Mouse (Mus musculus) midbrain, embryonic 16.5 days (tissue): ENCODE data around the gene Snx33. TPM values are rescaled to one million over a fixed set of nuclear protein-coding genes. Genes with fewer than 3 reads are reported as not detected.
"Not testable (repeated sequence)": the region's sequence is repeated elsewhere in the genome, so short reads cannot be mapped to it uniquely, and the experiment has no call there.

Experiments used
- ATAC-seq: fragments of 200-750 bp; cut with Nextera tagmentation; 2 replicates; pipeline ENCODE4 v1.8.0; 2017; ENCODE audit warnings: moderate TSS enrichment
- H3K27ac ChIP-seq: fragments of 300-500 bp; sonication (generic); 2 replicates; pipeline ENCODE4 v1.5.1; 2014; ENCODE audit warnings: mild to moderate bottlenecking, low read length, mixed read lengths
- H3K27me3 ChIP-seq: fragments of 300-500 bp; sonication (generic); 2 replicates; pipeline ENCODE4 v1.6.1; 2014; ENCODE audit warnings: low read depth, low read length, mixed read lengths; ENCODE audit not compliant: control insufficient read depth, insufficient read depth
- H3K36me3 ChIP-seq: fragments of 300-500 bp; sonication (generic); 2 replicates; pipeline ENCODE4 v1.6.1; 2014; ENCODE audit warnings: mild to moderate bottlenecking, low read length, moderate library complexity, mixed read lengths; ENCODE audit not compliant: control insufficient read depth, insufficient read depth
- H3K4me1 ChIP-seq: fragments of 300-500 bp; sonication (generic); 2 replicates; pipeline ENCODE4 v1.6.1; 2014; ENCODE audit warnings: mild to moderate bottlenecking, low read length, mixed read lengths; ENCODE audit not compliant: control insufficient read depth, insufficient read depth
- H3K4me2 ChIP-seq: fragments of 300-500 bp; sonication (generic); 2 replicates; pipeline ENCODE4 v1.6.1; 2014; ENCODE audit warnings: mild to moderate bottlenecking, low read length, mixed read lengths
- H3K4me3 ChIP-seq: fragments of 300-500 bp; sonication (generic); 2 replicates; pipeline ENCODE4 v1.5.1; 2014; ENCODE audit warnings: low read depth, mild to moderate bottlenecking, low read length, moderate library complexity, mixed read lengths
- H3K9ac ChIP-seq: fragments of 300-500 bp; sonication (generic); 2 replicates; pipeline ENCODE4 v1.6.1; 2014; ENCODE audit warnings: low read depth, low read length, mixed read lengths
- H3K9me3 ChIP-seq: fragments of 300-500 bp; sonication (generic); replicated peaks from 2 replicates; pipeline ENCODE4 v1.6.1; 2014; ENCODE audit warnings: mild to moderate bottlenecking, low read length, mixed read lengths; ENCODE audit not compliant: control insufficient read depth, poor library complexity, severe bottlenecking
- WGBS: fragments of 180-500 bp; shearing (Covaris S2); extraction: QIAGEN DNeasy Blood & Tissue Kit; methylation state at CpG from one replicate; pipeline ENCODE4 v1.1.7; 2014; 5-methylcytosine and 5-hydroxymethylcytosine counted together
- polyA plus RNA-seq: library from polyadenylated mRNA; unstranded; fragments of >200 nt; fragmentation: Nextera tagmentation; extraction: Ambion mirVana; gene quantifications from 2 replicates; pipeline ENCODE4 v1.2.1, GENCODE M21; 2015

Snx33 gene
- polyA plus RNA-seq, 1 experiment from 2014 or later, result 2.7 TPM

GRCm38 (mm10) chr9:56918466-56918865 lies 9.7 kb downstream of the Snx33 start:
- H3K4me3 ChIP-seq, result no peak overlapping the region
- H3K9me3 ChIP-seq, result no peaks in the 10 kb centered on the region
- H3K27me3 ChIP-seq, result no peaks in the 10 kb centered on the region
- H3K4me1 ChIP-seq, result no peaks in the 10 kb centered on the region
- H3K4me2 ChIP-seq, result no peak overlapping the region
- no peaks in the 10 kb centered on the region for H3K36me3 ChIP-seq
- WGBS, result 94% methylated on average over 13 of the region's 13 CpGs
- H3K27ac ChIP-seq, result no peak overlapping the region
- ATAC-seq, result no peak
- no peak overlapping the region for H3K9ac ChIP-seq

GRCm38 (mm10) chr9:56917131-56917530 lies 11.0 kb downstream of the Snx33 start:
- Histone ChIP-seq H3K36me3 (no peaks in the 10 kb centered on the region), H3K4me2 (no peak overlapping the region), H3K4me1 (no peaks in the 10 kb centered on the region), H3K27ac (no peak overlapping the region), H3K27me3 (no peaks in the 10 kb centered on the region), H3K9me3 (no peaks in the 10 kb centered on the region), H3K4me3 (no peak overlapping the region), H3K9ac (no peak overlapping the region)
- WGBS, result 68% methylated on average over 2 of the region's 2 CpGs
- ATAC-seq, result no peak

GRCm38 (mm10) chr9:56915695-56916410 lies 12.3 kb downstream of the Snx33 start:
- WGBS, result 90% methylated on average over 5 of the region's 5 CpGs
- H3K9me3 ChIP-seq, result no peaks in the 10 kb centered on the region
- H3K4me2 ChIP-seq, result no peak overlapping the region
- H3K4me3 ChIP-seq, result no peak overlapping the region
- no peaks in the 10 kb centered on the region for H3K4me1 ChIP-seq
- H3K36me3 ChIP-seq, result no peaks in the 10 kb centered on the region
- no peaks in the 10 kb centered on the region for H3K27me3 ChIP-seq
- no peak overlapping the region for H3K9ac ChIP-seq
- H3K27ac ChIP-seq, result no peak overlapping the region
- no peak for ATAC-seq

- Histone ChIP-seq H3K4me3 (no peak overlapping the region), H3K9ac (no peak overlapping the region), H3K36me3 (no peaks in the 10 kb centered on the region), H3K9me3 (no peaks in the 10 kb centered on the region), H3K27me3 (no peaks in the 10 kb centered on the region), H3K4me2 (no peak overlapping the region), H3K27ac (no peak overlapping the region), H3K4me1 (no peaks in the 10 kb centered on the region)
- WGBS, result 81% methylated on average over 1 of the region's 1 CpGs
- no peak for ATAC-seq
Measured at GRCm38 (mm10) chr9:56915116-56915515, 13.1 kb downstream of the Snx33 start.

GRCm38 (mm10) chr9:56913991-56914390 lies 14.2 kb downstream of the Snx33 start:
- no peak overlapping the region for H3K9ac ChIP-seq
- H3K4me1 ChIP-seq, result no peaks in the 10 kb centered on the region
- H3K27me3 ChIP-seq, result no peaks in the 10 kb centered on the region
- no peaks in the 10 kb centered on the region for H3K36me3 ChIP-seq
- ATAC-seq, result no peak
- WGBS, result 86% methylated on average over 9 of the region's 9 CpGs
- H3K9me3 ChIP-seq, result no peaks in the 10 kb centered on the region
- no peak overlapping the region for H3K4me2 ChIP-seq
- H3K27ac ChIP-seq, result no peak overlapping the region
- no peak overlapping the region for H3K4me3 ChIP-seq

GRCm38 (mm10) chr9:56911017-56911416 lies 17.2 kb downstream of the Snx33 start:
- no peak for ATAC-seq
- Histone ChIP-seq H3K9ac (no peak overlapping the region), H3K27ac (no peak overlapping the region)

GRCm38 (mm10) chr9:56909991-56910390 lies 18.2 kb downstream of the Snx33 start:
- 64% methylated on average over 4 of the region's 4 CpGs for WGBS
- H3K9ac ChIP-seq, H3K27me3 ChIP-seq, H3K36me3 ChIP-seq, H3K9me3 ChIP-seq, H3K27ac ChIP-seq, H3K4me3 ChIP-seq, H3K4me2 ChIP-seq, H3K4me1 ChIP-seq, ATAC-seq: not testable (repeated sequence)

More at GRCm38 (mm10) chr9:56911017-56911416, 17.2 kb downstream of the Snx33 start:
- Histone ChIP-seq H3K4me3 (no peak overlapping the region), H3K36me3 (no peaks in the 10 kb centered on the region), H3K4me2 (no peak overlapping the region), H3K27me3 (no peaks in the 10 kb centered on the region), H3K9me3 (no peaks in the 10 kb centered on the region), H3K4me1 (no peaks in the 10 kb centered on the region)
- 75% methylated on average over 1 of the region's 1 CpGs for WGBS

- Histone ChIP-seq H3K9me3 (no peaks in the 10 kb centered on the region), H3K9ac (no peak overlapping the region), H3K4me1 (no peaks in the 10 kb centered on the region), H3K27ac (no peak overlapping the region), H3K4me3 (no peak overlapping the region), H3K27me3 (no peaks in the 10 kb centered on the region), H3K4me2 (no peak overlapping the region), H3K36me3 (no peaks in the 10 kb centered on the region)
- 83% methylated on average over 9 of the region's 9 CpGs for WGBS
- no peak for ATAC-seq
Measured at GRCm38 (mm10) chr9:56907549-56907948, 20.6 kb downstream of the Snx33 start.

- no peaks in the 10 kb centered on the region for H3K27me3 ChIP-seq
- WGBS, result 84% methylated on average over 3 of the region's 3 CpGs
- no peaks in the 10 kb centered on the region for H3K9me3 ChIP-seq
Measured at GRCm38 (mm10) chr9:56903662-56904061, 24.5 kb downstream of the Snx33 start.

More at GRCm38 (mm10) chr9:56903662-56904061, 24.5 kb downstream of the Snx33 start:
- Histone ChIP-seq H3K4me1 (no peaks in the 10 kb centered on the region), H3K9ac (no peak overlapping the region), H3K27ac (no peak overlapping the region), H3K4me2 (no peak overlapping the region), H3K4me3 (no peak overlapping the region), H3K36me3 (no peaks in the 10 kb centered on the region)
- ATAC-seq, result no peak
